Mouse (Mus musculus): Measurements from ENCODE around the gene Rnf20. TPM values are rescaled to one million over a fixed set of nuclear protein-coding genes. Genes with fewer than 3 reads are reported as not detected.

The Rnf20 gene
- polyA plus RNA-seq, 1 experiment = 17.3 TPM

DNA sequence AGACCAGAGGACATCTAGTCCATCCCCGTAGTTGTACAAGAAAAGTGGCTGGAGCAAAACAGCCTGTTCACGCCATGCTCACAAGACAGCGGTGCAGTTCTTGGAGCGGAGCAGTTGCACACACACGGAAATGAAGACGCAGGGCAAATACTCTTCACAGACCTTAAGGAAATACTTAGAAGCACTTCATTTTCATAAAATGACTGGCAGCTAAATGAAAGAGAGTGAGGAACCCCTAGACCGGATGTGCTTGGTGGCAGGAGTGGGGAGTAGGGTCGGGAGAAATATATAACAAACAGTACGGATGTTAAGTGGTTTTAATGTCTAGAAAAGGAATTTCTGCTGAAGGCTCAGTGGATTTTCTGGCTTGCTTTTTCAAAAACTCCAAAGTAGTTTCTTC, 29.9 kb downstream of the Rnf20 start:
- no peaks in the 10 kb centered on the region for H3K79me2 ChIP-seq (ENCODE audit: control insufficient read depth, insufficient read depth)
- TF ChIP-seq FOSL1 (IDR thresholded peaks at IDR 0.05; ENCODE audit: insufficient read depth, low read length, poor library complexity, severe bottlenecking) = no peak
- TF ChIP-seq CTCF (IDR thresholded peaks at IDR 0.05; ENCODE audit: control insufficient read depth, insufficient read depth, insufficient read length) = no peak
- no peak for TF ChIP-seq CEBPB (IDR thresholded peaks at IDR 0.05; ENCODE audit: low read depth)
- no peak for TF ChIP-seq MYOG (IDR thresholded peaks at IDR 0.05; ENCODE audit: control insufficient read depth, extremely low read depth, insufficient read length)
- no peaks in the 10 kb centered on the region for H3K79me3 ChIP-seq (ENCODE audit: low read depth)
- no peak overlapping the region for H3ac ChIP-seq (ENCODE audit: control insufficient read depth, insufficient read length, low read depth)
- peaks cover 41% of the 10 kb centered on the region for H3K36me3 ChIP-seq (ENCODE audit: control insufficient read depth, insufficient read depth)
- no peak overlapping the region for H3K4me3 ChIP-seq (ENCODE audit: insufficient read depth, poor library complexity, severe bottlenecking)
- no peaks in the 10 kb centered on the region for H3K27me3 ChIP-seq (ENCODE audit: control insufficient read depth, insufficient read depth, insufficient read length)

DNA sequence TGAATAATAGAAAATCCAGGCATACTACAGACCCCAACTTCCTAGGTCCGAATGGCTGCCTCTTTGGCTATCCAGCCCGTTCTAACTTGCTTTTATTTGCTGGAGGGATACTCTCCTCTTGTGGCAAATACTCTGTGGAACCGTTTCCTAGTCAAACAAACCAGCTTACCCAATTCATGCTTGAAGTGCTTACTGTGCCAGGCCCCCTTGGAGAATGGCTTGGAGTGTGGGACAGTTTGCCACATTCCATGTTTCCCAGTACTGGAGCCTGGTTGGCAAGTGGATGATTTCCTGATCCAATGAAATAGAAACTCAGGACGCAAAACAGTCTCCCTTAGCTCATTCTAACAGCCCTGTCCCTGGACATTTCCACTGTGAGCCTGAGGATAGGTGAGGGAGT, 30.4 kb downstream of the Rnf20 start:
- Histone ChIP-seq H3K36me3 (ENCODE audit: control insufficient read depth, insufficient read depth) (peaks cover 36% of the 10 kb centered on the region), H3K27me3 (ENCODE audit: control insufficient read depth, insufficient read depth, insufficient read length) (no peaks in the 10 kb centered on the region), H3K4me3 (ENCODE audit: insufficient read depth, poor library complexity, severe bottlenecking) (no peak overlapping the region), H3K79me2 (ENCODE audit: control insufficient read depth, insufficient read depth) (no peaks in the 10 kb centered on the region), H3K79me3 (ENCODE audit: low read depth) (no peaks in the 10 kb centered on the region), H3ac (ENCODE audit: control insufficient read depth, insufficient read length, low read depth) (no peak overlapping the region)
- TF ChIP-seq FOSL1 (IDR thresholded peaks at IDR 0.05; ENCODE audit: insufficient read depth, low read length, poor library complexity, severe bottlenecking) (no peak), MYOG (IDR thresholded peaks at IDR 0.05; ENCODE audit: control insufficient read depth, extremely low read depth, insufficient read length) (no peak), CEBPB (IDR thresholded peaks at IDR 0.05; ENCODE audit: low read depth) (no peak), USF1 (IDR thresholded peaks at IDR 0.05; ENCODE audit: low read depth) (no peak), CTCF (IDR thresholded peaks at IDR 0.05; ENCODE audit: control insufficient read depth, insufficient read depth, insufficient read length) (no peak), MYOD1 (IDR thresholded peaks at IDR 0.05; ENCODE audit: control insufficient read depth, insufficient read length, low read depth) (no peak), MAX (IDR thresholded peaks at IDR 0.05) (no peak)

DNA sequence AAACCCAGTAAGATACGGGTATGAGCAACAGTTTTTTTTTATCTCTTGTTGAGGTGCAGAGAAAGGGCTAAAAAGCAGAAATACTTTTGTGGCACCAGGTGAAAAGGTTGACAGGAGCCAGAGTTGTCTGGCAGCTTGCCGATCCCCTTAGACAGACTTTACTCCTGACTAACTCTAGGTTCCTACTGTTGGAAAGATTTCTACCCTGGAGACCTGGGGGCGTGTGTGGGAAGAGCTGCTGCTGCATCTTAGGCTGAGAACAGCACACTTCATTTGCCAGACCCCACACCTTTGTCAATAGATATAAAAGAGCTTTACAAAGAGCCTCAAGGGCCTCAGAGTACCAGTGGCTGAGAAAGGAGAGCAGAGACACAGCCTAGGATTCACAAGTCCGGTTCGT, 33.0 kb downstream of the Rnf20 start:
- TF ChIP-seq CEBPB (IDR thresholded peaks at IDR 0.05; ENCODE audit: low read depth) = no peak
- TF ChIP-seq CTCF (IDR thresholded peaks at IDR 0.05; ENCODE audit: control insufficient read depth, insufficient read depth, insufficient read length) = no peak
- TF ChIP-seq MAX (IDR thresholded peaks at IDR 0.05) = no peak
- no peak for TF ChIP-seq MYOG (IDR thresholded peaks at IDR 0.05; ENCODE audit: control insufficient read depth, extremely low read depth, insufficient read length)
- TF ChIP-seq MYOD1 (IDR thresholded peaks at IDR 0.05; ENCODE audit: control insufficient read depth, insufficient read length, low read depth) = no peak
- TF ChIP-seq USF1 (IDR thresholded peaks at IDR 0.05; ENCODE audit: low read depth) = no peak
- TF ChIP-seq FOSL1 (IDR thresholded peaks at IDR 0.05; ENCODE audit: insufficient read depth, low read length, poor library complexity, severe bottlenecking) = no peak
- H3K27me3 ChIP-seq (ENCODE audit: control insufficient read depth, insufficient read depth, insufficient read length) = no peaks in the 10 kb centered on the region
- H3ac ChIP-seq (ENCODE audit: control insufficient read depth, insufficient read length, low read depth) = no peak overlapping the region
- no peaks in the 10 kb centered on the region for H3K79me2 ChIP-seq (ENCODE audit: control insufficient read depth, insufficient read depth)
- H3K4me3 ChIP-seq (ENCODE audit: insufficient read depth, poor library complexity, severe bottlenecking) = no peak overlapping the region
- peaks cover 16% of the 10 kb centered on the region for H3K36me3 ChIP-seq (ENCODE audit: control insufficient read depth, insufficient read depth)
- no peaks in the 10 kb centered on the region for H3K79me3 ChIP-seq (ENCODE audit: low read depth)

- H3K36me3 ChIP-seq (ENCODE audit: control insufficient read depth, insufficient read depth) = no peaks in the 10 kb centered on the region
- TF ChIP-seq MYOG (IDR thresholded peaks at IDR 0.05; ENCODE audit: control insufficient read depth, extremely low read depth, insufficient read length) = no peak
- TF ChIP-seq CTCF (IDR thresholded peaks at IDR 0.05; ENCODE audit: control insufficient read depth, insufficient read depth, insufficient read length) = no peak
- no peak for TF ChIP-seq MYOD1 (IDR thresholded peaks at IDR 0.05; ENCODE audit: control insufficient read depth, insufficient read length, low read depth)
- TF ChIP-seq CEBPB (IDR thresholded peaks at IDR 0.05; ENCODE audit: low read depth) = no peak
- TF ChIP-seq MAX (IDR thresholded peaks at IDR 0.05) = no peak
- TF ChIP-seq USF1 (IDR thresholded peaks at IDR 0.05; ENCODE audit: low read depth) = no peak
- TF ChIP-seq FOSL1 (IDR thresholded peaks at IDR 0.05; ENCODE audit: insufficient read depth, low read length, poor library complexity, severe bottlenecking) = no peak
- H3ac ChIP-seq (ENCODE audit: control insufficient read depth, insufficient read length, low read depth) = no peak overlapping the region
- H3K79me2 ChIP-seq (ENCODE audit: control insufficient read depth, insufficient read depth) = no peaks in the 10 kb centered on the region
- no peak overlapping the region for H3K4me3 ChIP-seq (ENCODE audit: insufficient read depth, poor library complexity, severe bottlenecking)
- no peaks in the 10 kb centered on the region for H3K79me3 ChIP-seq (ENCODE audit: low read depth)
- no peaks in the 10 kb centered on the region for H3K27me3 ChIP-seq (ENCODE audit: control insufficient read depth, insufficient read depth, insufficient read length)
Measured at GRCm38 (mm10) chr4:49676071-49676470, 44.3 kb downstream of the Rnf20 start.

DNA sequence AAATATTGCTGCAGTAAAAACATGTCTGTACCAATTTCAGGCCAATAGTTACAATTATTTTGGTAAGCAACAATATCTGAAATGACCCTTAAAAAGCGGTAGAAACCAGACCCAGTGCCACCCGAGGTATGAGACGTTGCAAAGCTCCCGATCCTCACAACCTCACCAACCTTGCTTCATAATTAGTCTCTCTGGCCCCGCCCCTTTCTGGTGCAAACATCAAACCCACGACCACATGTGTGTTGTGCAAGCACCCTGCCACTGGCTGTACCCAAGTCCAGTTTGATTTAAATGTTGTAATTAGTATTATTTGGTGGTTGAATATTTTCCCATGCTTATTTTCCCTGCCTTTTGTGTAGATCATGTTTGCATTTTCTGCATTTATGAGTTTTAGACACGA, 45.0 kb downstream of the Rnf20 start:
- no peaks in the 10 kb centered on the region for H3K36me3 ChIP-seq (ENCODE audit: control insufficient read depth, insufficient read depth)
- H3K4me3 ChIP-seq (ENCODE audit: insufficient read depth, poor library complexity, severe bottlenecking) = no peak overlapping the region
- no peaks in the 10 kb centered on the region for H3K79me2 ChIP-seq (ENCODE audit: control insufficient read depth, insufficient read depth)
- no peak for TF ChIP-seq MYOD1 (IDR thresholded peaks at IDR 0.05; ENCODE audit: control insufficient read depth, insufficient read length, low read depth)
- no peak for TF ChIP-seq MYOG (IDR thresholded peaks at IDR 0.05; ENCODE audit: control insufficient read depth, extremely low read depth, insufficient read length)
- TF ChIP-seq MAX (IDR thresholded peaks at IDR 0.05) = no peak
- TF ChIP-seq CEBPB (IDR thresholded peaks at IDR 0.05; ENCODE audit: low read depth) = no peak
- no peak for TF ChIP-seq CTCF (IDR thresholded peaks at IDR 0.05; ENCODE audit: control insufficient read depth, insufficient read depth, insufficient read length)
- no peak overlapping the region for H3ac ChIP-seq (ENCODE audit: control insufficient read depth, insufficient read length, low read depth)
- no peaks in the 10 kb centered on the region for H3K27me3 ChIP-seq (ENCODE audit: control insufficient read depth, insufficient read depth, insufficient read length)
- H3K79me3 ChIP-seq (ENCODE audit: low read depth) = no peaks in the 10 kb centered on the region

- H3K27me3 ChIP-seq (ENCODE audit: control insufficient read depth, insufficient read depth, insufficient read length) = no peaks in the 10 kb centered on the region
- H3K79me2 ChIP-seq (ENCODE audit: control insufficient read depth, insufficient read depth) = no peaks in the 10 kb centered on the region
- H3K79me3 ChIP-seq (ENCODE audit: low read depth) = no peaks in the 10 kb centered on the region
- TF ChIP-seq FOSL1 (IDR thresholded peaks at IDR 0.05; ENCODE audit: insufficient read depth, low read length, poor library complexity, severe bottlenecking) = no peak
- no peak for TF ChIP-seq USF1 (IDR thresholded peaks at IDR 0.05; ENCODE audit: low read depth)
- no peak for TF ChIP-seq MYOD1 (IDR thresholded peaks at IDR 0.05; ENCODE audit: control insufficient read depth, insufficient read length, low read depth)
- H3K36me3 ChIP-seq (ENCODE audit: control insufficient read depth, insufficient read depth) = no peaks in the 10 kb centered on the region
- H3K4me3 ChIP-seq (ENCODE audit: insufficient read depth, poor library complexity, severe bottlenecking) = no peak overlapping the region
- no peak overlapping the region for H3ac ChIP-seq (ENCODE audit: control insufficient read depth, insufficient read length, low read depth)
Measured at GRCm38 (mm10) chr4:49680171-49680875, 48.5 kb downstream of the Rnf20 start.

All from C2C12 (cell line).